Mouse (Mus musculus) testis, postnatal 14 days (tissue): ENCODE measurements around the gene Kir3dl1.
"Not testable (repeated sequence)": the region's sequence is repeated elsewhere in the genome, so short reads cannot be mapped to it uniquely, and the experiment has no call there.

Source experiments
- DNase-seq: peaks from one replicate; pipeline ENCODE4 v3.0.0; 2021; ENCODE audit warnings: low spot score

Gene Kir3dl1

GRCm38 (mm10) chrX:136517699-136518098, at the start of gene Kir3dl1:
Gene Kir3dl1 (plus strand): TSS chrX:136517999.
- DNase-seq: not testable (repeated sequence)

- DNase-seq: not testable (repeated sequence)
Observed at GRCm38 (mm10) chrX:136543956-136544355, 26.2 kb downstream of the Kir3dl1 start, which contains the start of gene Kir3dl2. Gene Kir3dl2 (minus strand): TSS chrX:136544056.

GRCm38 (mm10) chrX:136569094-136569493, 51.3 kb downstream of the Kir3dl1 start:
- DNase-seq: peak; percentile 16
